Mouse (Mus musculus) regulatory T cell (primary cell): Measurements from ENCODE around the gene Triml2.

Experiments used
- in situ Hi-C: fragments of 300-600 bp; cut with MboI, MseI; formaldehyde crosslinking; loops from one replicate; pipeline ENCODE4 v1.15.1; 2025; ENCODE audit warnings: high pct_unique_total_duplicates

Gene Triml2

DNA sequence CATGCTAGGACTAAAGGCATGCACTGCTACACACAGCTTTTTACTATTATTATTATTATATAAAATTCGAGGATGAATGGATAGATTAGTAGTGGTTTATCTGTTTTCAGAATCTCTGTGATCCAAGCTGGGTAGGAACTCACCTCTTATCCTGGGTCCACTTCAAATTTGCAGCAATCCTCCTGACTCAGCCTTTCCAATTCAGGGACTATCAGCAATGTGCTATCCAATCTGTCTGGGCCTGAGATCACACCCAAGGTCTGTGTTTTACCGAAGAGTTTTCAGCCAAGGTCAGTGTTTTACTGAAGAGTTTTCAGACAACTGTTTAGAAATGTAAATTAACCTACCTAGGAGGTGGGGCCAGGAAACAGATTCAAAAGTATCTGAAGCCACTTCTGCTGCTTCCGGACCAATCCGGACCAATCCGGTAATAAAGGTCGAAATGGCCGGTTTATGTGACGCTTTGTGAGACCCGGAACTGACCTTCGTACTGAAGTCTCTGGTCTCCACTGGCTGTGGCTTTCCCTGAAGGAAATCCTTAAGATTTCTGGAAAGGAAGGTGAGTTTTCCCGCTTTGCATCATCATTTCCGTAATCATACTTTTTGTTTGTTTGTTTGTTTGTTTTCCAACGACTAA is at the start of gene Triml2:
Gene Triml2, plus strand, starts transcription at position 488 of the 637 bp plus-strand sequence.
- in situ Hi-C loops = loop anchor here (10.0 kb wide), 2 partner anchors 405 to 1845 kb away; no protein-coding TSS in a partner anchor

DNA sequence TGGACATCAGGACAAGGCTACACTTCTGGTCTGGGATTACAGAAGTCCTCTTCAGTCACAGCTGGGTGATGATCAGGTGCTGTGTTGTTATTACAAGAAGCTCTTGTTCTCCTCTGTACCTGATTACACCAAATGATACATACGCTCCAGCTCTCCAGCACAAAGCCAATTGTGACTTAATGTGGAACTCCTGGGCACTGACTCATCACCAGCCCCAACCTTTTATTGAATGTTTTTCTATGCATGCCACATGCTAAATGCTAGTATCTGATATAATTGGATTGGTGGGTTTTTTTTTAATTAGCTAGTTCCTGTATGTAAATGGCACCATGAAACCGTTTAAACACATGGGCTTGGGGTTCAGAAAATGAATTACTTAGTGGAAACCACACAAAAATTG is 39.0 kb upstream of the Triml2 start, which contains the start of gene Triml1:
Gene Triml1, minus strand, starts transcription at position 101 of the 400 bp plus-strand sequence.
- in situ Hi-C loops = no loop called here

DNA sequence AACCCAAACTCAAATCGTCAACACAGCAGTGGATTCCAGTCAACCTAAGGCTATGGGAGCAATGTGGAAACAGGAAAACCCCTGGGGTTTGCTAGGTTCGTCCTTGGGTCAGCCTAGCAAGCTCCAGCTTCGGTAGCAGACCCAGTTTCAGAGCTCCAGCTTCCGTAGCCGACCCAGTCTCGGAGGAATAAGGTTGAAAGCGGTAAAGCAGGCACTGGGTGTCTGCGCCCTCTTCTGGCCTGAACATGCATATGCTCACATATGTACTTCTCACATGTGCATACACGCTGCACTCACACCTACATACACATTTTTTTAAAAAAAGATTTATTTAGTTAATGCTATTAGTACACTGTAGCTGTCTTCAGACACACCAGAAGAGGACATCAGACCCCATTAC is 31.0 kb upstream of the Triml2 start:
- in situ Hi-C loops = no loop called here

DNA sequence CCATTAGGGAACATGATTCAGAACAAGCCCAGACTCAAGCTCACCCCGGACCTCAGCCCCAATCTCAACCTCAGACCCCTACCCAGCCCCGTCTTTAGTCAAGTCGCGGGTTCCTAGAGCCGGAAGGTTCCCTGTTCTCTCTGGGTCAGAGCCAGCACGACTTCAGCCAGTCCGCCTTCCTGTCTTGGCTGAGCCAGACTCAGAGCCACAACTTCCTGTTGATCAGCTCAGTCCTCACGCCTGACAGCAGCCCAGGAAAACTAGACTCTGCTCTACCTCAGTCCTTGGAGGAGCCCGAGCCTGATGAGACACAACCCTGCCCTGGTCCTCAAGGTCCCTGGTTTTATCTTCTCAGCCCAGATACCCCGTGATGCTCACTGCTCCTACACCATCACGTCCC is 17.1 kb upstream of the Triml2 start:
- in situ Hi-C loops = no loop called here

DNA sequence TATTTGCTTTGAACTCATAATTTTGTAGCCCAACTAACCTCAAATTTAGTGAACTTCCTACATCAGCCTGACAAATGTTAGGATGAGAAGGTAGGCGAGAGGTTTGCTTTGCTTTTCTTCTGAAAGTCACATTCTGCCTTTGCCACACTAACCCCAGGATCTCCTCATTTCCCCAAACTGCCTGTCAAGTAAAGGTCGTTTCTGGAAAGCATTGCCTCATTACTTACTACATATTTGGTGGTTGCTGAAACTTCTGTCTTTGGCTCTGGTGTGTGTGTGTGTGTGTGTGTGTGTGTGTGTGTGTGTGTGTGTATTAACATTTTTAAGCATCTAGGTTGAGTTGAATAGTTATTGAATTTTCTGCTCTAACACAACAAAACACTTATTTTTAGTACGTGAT is 15.9 kb upstream of the Triml2 start:
- in situ Hi-C loops = no loop called here

DNA sequence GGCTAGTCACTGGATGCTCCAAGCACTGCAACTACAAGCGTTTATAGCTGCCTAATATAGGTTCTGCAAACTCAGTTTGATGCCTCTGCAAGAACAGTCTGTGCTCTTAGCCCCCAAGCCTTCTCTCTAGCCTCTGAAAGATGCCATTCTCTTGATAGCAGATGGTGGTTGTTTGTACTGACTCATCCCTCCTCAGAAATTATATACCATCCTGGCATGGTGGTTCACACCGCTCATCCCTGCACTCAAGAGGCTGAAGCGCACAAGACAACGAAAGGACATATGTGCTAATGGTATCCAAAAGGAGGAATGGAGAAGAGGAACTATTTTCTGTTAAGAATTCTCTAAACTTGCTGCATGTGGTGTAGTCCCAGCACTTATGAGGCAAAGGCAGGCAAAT is 12.3 kb upstream of the Triml2 start:
- in situ Hi-C loops = no loop called here

DNA sequence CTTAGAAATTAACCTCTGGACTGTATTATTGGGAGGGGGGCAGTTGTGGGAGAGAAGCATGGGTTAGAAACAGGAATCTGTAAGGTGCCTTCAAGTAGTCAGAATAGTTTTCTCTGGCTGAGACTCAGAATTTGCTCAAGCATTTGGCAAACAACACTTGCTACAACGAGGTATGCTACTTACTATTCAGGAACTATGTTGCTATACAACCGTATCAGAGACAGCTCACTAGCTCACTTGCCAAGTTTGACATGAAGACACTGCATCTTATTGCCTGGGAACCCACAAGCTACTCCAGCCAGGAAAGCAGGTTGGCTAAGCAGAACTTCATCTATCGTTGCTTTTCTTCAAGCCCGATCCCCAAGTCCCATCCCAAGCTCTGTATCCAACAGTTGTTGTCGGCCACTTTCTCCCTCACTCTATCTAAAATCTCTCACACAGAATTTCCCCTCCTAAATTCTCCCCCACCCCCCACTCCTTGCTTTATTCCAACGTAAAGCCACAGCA is 11.0 kb upstream of the Triml2 start:
- in situ Hi-C loops = no loop called here

DNA sequence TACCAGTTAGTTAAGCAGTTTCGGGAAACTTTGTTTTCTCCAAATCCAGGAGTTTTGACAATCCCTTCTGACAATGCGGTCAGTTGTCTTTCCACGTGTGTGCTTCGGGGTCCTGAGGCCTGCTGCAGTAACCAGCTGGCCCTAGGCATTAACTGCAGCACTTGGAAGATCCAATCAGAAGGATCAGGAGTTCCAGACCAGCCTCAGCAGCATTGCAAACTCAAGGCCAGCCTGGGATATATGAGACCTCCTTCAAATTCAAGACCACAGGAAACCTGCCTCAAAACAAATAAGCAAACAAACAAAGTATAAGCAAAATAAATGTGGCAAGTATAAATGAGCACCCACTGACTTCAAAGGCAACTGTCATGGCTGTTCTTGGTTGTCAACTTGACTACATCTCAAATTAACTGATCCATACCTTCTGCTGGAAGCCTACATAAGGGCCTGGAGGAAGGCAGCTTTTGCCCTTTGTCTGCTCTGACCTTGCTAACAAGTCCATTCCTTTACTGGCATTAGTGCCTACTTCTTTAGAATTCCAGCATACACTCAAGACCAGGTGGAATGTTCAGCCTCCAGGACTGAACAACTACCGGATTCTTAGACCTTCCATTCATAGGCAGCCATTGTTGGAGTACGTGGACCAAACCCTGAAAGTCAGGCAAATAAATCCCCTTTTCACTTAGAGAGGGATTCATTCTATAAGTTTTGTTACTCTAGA is 3.4 kb upstream of the Triml2 start:
- in situ Hi-C loops = loop anchor here (10.0 kb wide), 1 partner anchor 358 kb away; no protein-coding TSS in a partner anchor

DNA sequence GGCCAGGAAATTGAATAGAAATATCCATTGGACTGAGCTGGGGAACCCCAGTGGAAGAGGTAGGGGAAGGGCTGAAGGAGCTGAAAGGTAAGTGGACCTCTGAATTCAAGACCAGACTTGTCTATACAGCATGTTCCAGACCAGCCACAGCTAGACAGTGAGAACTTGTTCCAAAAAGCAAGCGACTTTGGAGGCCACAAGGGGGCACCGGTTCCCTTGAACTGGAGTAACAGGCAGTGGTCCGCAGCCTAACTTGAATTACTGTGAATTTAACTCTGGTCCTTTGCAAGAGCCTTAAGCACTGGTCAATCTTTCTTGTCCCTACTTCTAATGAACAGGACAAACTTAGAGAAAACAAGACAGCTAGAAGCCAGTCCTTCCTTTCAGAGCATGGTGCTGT is 2.1 kb upstream of the Triml2 start:
- in situ Hi-C loops = loop anchor here (10.0 kb wide), 1 partner anchor 357 kb away; no protein-coding TSS in a partner anchor

DNA sequence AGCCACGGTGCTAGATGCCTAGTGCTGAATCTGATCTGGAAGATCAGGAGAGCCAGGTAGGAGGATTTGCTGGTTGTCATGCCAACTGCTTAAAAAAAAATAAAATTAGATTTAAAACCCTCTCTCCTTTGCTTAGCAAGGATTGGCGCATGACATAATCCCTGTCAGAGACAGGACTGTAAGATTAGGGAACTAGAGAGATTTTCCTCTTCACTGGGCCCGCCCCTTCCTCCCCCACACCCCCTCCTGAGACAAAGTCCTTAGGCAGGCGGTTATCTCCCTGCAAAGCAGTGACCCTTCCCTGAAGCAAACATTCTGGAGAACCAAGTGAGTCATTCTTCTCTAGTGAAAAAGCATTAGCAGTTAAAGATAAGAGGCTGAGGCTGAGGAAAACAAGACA is 1.2 kb upstream of the Triml2 start:
- in situ Hi-C loops = loop anchor here (10.0 kb wide), 1 partner anchor 356 kb away; no protein-coding TSS in a partner anchor

DNA sequence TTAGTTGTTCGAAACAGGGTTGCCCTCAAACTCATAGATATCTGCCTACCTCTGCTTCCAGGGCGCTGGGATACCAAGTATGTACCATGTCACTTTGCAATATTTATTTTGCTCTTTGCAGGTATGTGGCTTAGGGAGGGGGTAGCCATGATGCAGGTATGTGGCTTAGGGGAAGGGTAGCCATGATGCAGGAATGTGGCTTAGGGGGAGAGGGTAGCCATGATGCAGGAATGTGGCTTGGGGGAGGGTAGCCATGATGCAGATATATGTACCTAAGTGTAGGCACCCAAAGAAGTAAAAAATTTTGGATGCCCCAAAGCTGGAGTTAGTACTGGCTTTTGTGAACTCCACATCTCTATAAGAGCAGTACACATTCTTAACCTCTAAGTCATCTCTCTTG is 1.9 kb downstream of the Triml2 start:
- in situ Hi-C loops = loop anchor here (10.0 kb wide), 2 partner anchors 407 to 1843 kb away; no protein-coding TSS in a partner anchor

DNA sequence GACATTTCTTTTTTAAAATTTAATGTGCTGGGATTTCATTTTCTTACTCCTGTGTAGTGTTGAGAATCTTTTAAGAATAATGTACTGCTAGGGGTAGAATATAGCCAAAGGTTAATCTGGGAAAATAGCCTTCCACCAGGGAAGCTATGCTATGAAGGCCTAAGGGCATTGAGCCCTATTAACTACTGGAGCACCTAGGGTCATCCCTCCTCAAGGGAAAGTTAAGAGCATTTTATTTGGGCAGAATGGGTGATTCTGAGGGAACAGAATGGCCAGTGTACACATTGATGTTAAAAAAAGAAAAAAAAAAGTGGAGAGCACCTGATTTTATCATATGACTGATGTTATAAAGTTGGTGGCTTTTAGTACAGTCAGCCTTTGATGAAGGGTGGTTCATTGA is 35.2 kb downstream of the Triml2 start:
- in situ Hi-C loops = no loop called here

DNA sequence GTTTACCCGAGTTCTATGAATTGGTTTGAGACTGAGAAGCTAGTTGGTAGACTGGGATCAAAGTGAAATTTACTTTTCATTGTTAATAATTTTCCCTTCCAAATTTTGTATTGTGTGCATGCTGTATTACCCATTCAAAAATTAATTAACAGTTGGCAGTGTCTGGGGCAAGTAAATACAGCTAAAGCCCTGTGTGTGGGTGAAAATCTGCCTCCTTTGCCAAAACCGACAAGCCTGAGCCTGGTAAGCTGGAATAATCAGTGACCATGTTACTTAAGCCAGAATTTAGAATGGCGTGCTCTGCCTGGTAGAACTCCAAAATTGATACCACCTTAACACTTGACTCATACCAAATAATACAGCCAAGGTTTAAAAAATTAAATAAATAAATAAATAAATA is 63.0 kb downstream of the Triml2 start:
- in situ Hi-C loops = no loop called here
